Mouse (Mus musculus): Measurements from ENCODE around the gene Gm17267.
"Not testable (repeated sequence)": the region's sequence is repeated elsewhere in the genome, so short reads cannot be mapped to it uniquely, and the experiment has no call there.

The Gm17267 gene

GRCm38 (mm10) chrX:126017257-126017656 lies at the start of gene Gm17267:
Gm17267 (plus strand) TSS chrX:126017557.
- DNase-seq (ENCODE audit: low spot score in 2 of 2) = not testable (repeated sequence)

Measured in frontal cortex, postnatal 36 days (tissue).